Mouse (Mus musculus) frontal cortex, adult (tissue): ENCODE data around the gene Zscan10.
"Not testable (repeated sequence)": the region's sequence is repeated elsewhere in the genome, so short reads cannot be mapped to it uniquely, and the experiment has no call there.

Source experiments
- ATAC-seq: cut with Nextera tagmentation; 2 replicates; pipeline ENCODE4 v1.9.2; 2017; ENCODE audit warnings: mild to moderate bottlenecking, moderate library complexity, mixed read lengths; ENCODE audit not compliant: low TSS enrichment

Zscan10 gene

DNA sequence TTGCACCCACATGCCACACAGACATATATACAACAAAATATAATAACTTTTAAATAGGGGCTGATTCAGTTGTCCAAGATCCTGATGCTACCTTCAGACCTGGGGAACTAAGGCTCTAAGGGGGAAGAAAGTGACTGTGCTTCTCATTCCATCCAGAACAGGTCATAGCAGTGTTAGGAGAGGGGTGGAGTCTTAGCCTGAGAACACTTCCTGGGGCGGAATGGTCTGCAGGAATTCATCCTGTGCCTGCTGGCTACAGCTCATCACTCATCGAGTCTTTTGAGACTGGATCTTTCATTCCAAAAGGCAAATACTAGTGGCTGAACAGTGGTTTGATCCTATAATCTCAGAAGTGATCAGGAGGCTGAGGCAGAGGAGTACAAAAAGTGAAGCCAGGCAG is 13.4 kb upstream of the Zscan10 start:
- no peak for ATAC-seq

DNA sequence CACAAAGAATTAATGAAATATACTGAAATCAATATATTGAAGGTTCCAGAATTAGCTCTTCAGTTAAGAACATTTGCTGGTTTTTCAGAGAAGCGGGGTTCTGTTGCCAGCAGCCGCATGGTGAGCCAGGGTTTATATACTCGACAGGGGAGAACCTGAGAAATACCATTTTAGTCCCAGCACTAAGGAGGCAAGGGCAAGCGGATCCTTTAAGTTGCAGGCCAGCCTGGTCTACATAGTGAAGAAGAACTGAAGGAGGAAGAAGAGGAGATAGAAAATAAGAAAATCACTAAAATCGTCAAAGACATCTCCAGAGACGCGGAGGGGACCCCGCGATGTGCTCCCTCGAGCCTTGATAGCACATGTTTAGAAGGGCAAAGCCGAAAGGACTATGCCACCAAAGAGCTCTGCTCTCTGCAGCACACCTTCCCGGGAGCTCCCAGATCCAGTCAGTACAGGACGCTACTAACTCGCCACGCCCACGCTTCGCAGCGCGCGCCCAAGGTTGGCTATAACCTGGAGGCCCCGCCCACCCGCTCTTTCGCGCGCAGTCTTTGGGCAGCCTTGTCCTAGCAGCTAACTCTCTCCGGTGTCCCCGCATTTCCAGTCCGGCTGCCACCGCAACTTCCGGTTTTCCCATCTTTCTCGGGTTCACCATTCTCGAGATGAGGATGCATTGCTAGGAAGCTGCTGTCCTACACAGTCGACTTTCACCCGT is 8.3 kb upstream of the Zscan10 start:
- ATAC-seq, result peak; percentile 99

DNA sequence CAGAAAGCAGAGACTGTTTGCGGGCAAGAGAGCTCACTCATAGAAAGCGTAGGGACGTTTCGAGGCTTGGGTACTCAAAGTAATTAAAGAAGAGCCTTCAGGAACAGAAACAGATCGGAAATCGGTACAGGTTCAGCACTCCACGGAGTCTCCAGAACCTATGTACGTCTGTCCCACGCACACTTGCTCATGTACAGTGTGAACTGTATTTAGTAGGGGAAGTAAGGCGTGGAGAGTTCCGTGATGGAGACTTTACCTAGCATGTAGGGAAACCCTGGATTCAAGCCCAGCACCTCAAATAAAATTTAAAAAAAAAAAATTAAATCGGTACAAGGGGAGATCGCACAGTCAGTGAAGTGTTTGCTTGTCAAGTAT is 7.7 kb upstream of the Zscan10 start:
- ATAC-seq, result peak; percentile 76

GRCm38 (mm10) chr17:23595139-23595538 is 5.5 kb upstream of the Zscan10 start:
- ATAC-seq, result not testable (repeated sequence)

DNA sequence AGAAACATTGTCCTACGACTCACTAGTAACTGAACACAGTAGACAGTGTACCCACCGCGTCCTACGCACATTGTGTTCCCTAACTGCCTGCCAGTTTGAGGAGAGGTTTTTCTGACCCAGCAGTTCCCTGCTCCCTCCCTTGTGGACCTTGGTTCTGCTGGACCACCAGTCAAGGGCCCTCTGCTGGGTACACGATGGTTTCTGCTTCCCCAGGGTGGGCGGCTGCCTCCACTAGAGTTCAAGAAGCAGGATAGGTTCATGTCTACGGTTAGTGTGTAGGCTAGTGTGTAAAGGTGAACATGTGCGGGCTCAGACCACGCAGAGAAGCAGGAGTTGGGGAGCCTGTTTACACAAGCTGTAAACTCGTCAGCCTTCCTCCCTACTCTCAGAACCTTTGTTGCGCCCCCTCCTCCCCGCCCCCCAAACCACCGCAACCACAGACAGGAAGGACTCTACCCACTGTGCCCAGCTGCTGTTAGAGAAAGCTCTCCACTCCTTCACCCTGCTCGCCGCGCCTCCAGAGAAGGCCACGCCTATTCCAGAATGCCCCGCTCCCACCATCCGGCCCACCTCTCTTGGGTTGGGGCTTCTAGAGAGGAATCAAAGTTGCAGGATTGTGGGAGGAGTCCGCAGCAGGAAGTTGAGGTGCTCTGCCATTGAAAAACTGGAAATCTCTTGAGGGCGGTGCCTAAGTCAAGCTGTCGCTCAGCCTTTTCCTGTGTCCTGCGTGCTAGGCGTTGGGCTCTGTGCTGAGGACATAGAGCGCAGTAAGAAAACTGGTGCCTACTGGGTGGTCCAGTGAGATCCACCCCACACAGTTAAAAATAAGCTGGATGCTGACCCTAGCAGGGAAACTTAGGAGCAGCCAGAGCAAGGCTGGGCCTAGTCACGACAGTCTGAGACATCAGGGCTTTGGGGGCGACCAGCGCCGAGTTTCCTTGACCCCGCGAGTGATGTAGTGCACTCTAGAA is 1.8 kb upstream of the Zscan10 start, which contains the start of gene Zfp13:
TSS of gene Zfp13 (minus strand) at position 906 of the 971 bp plus-strand sequence.
- ATAC-seq, result peak; percentile 94

- ATAC-seq, result no peak
These were observed 1.0 kb upstream of the Zscan10 start for GRCm38 (mm10) chr17:23599605-23600063.

DNA sequence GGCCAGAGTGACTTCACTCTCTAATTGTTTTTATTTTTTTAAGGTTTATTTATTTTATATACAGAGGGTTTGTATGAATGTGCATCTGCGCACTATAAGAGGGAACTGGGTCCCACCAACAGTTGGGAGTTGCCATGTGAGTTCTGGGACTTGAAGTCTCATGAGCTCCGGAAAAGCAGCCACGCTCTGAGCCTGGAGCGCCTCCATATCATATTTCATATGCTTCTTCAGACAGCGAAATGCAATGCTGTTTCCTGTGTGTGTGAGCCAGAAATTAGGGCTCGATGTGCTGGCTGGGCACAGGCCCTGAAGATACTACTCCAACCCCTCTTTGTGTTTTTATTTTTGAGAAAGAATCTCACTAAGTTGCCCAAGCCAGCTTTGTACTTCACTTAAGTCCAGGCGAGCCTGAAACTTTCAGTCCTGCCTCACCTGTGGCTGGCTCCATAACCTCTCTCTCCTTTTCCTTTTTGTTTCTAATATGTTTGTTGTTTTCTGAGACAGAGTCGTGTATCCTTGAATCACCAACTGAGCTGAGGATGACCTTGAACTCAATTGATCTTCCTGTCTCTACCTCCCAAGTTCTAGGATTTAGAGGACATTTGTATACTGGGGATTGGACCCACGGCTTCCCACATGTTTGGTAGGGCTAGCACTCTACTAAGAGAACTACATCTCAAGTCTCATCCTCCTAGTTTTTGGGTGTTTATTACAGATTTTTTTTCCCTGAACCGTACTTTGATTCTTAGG is 1.4 kb downstream of the Zscan10 start:
- ATAC-seq, result no peak

- ATAC-seq, result no peak
These were observed 2.4 kb downstream of the Zscan10 start for GRCm38 (mm10) chr17:23603077-23603476.

DNA sequence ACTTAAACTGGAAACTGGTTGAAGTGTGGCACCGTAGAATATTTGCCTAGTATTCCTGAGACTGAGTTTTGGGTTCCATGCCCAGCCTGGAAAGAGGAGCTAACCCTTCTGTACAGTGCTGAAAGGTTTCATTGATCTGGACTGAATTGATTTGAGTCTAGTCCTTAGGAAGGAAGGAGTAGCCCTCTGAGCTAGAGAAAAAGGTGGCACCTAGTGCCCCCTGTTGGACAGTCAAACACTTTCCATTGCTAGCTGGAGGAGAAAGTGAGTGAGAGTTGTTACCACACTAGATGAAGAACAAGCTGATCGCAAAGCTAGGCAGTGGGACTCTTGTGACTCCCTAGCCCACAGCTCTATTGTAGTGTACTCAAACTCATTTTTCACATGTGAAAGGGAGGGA is 2.9 kb downstream of the Zscan10 start:
- 0 out of 2 replicates have a peak, but pooled peaks have one; percentile 44 for ATAC-seq

DNA sequence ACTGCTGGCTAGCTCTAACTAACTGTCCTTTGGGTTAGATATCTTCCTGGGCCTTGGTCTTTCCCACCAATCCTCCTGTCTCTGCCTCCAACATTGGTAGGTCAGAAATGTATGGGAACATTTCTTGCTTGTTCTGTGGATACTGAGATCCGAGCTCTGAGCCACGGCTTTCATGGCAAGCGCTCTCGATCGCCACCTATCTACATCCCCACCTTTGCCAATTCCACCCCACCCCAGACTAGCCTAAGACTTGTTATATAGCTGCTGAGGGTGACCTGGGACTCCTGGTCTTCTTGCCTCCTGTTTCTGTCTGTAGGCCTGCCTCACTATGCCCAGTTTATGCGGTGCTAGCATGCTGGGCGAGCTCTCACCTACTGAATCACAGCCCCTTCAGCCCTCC is 3.7 kb downstream of the Zscan10 start:
- ATAC-seq, result no peak

DNA sequence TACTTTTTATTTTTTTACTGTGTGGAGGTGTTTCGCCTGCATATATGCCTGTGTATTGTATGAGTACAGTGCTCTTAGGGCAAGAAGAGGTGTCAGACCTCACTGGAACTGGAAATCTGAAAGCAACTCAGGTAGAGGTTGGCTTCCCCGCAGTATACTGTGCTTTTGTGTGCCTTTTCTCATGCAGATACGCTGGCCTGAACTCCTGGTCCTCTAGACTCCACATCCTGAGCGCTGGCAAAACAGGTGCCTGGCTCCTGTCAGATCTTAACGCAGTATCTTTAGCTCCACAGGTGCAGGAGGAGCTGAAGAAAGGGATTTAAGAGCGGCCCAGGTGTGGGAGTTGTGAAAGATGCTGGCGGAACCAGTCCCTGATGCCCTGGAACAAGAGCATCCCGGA is 4.6 kb downstream of the Zscan10 start:
- ATAC-seq, result no peak

DNA sequence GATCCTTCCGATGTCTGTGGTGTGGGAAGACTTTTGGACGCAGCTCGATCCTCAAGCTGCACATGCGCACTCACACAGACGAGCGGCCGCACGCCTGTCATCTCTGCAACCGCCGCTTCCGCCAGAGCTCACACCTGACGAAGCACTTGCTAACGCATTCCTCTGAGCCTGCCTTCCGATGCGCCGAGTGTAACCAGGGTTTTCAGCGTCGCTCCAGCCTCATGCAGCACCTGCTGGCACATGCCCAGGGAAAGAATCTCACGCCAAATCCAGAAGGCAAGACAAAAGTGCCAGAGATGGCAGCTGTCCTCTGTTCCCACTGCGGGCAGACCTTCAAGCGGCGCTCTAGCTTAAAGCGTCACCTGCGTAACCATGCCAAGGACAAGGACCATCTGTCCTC is 9.0 kb downstream of the Zscan10 start:
- ATAC-seq, result no peak

GRCm38 (mm10) chr17:23610361-23610800 is 9.7 kb downstream of the Zscan10 start:
- ATAC-seq, result no peak

DNA sequence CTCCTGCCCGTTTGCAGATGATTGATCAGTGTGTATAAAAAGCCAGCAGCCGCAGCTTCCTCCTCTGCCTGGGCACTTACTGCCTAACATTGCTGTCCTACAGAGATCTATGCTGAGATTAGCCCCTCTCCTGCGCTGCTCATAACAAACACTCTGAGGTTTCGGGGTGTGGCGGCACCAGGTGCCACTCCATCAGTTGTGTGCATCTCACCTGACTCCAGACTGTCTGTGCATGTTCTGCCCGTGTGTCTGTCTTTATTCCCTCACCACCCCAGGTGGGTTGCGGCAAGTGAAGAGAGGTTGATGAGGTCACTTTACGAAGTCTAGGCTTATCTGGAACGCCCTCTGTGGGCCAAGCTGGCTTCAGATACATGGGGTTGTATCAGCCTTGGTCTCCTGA is 16.4 kb downstream of the Zscan10 start:
- ATAC-seq, result no peak

- no peak for ATAC-seq
These were observed 19.7 kb downstream of the Zscan10 start for GRCm38 (mm10) chr17:23620351-23620750.

DNA sequence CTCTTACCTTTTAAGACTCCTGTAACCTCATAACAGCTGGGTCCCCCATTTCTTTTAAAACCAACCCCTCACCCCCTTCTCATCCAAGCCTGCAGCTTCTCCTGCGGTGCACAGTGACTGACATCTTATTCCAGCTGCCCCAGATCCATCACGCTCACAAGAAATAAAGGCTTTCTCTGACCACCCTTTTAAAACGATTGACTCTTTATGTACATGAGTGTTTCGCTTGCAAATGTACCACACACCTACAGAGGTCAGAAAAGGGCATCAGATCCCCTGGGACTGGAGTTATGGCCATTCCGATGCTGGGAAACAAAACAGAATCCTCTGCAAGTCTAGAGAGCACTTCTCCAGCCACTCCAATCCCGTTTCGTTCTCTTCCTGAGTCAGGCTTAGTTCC is 27.2 kb downstream of the Zscan10 start:
- no peak for ATAC-seq

GRCm38 (mm10) chr17:23630195-23631020 is 29.8 kb downstream of the Zscan10 start:
- ATAC-seq, result peak; percentile 100

DNA sequence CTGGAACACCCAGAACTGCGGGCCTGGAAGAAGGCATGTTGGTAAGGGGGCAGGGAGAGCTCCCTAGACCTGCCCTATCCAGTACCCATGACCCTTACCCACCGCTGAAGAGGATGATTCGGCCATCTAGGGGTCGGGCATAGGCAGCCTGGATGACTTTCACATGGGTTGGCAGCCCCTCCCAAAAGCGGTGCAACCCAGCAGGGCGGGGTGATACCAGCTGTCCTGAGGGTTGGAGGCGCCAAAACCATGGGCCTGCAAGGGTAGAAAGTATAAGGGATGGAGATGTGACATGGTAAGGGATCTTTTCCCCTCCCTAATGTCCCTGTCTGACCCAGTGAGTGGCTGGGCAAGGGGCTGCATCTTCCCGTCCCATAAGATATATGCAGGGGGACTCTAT is 30.6 kb downstream of the Zscan10 start:
- ATAC-seq, result no peak

GRCm38 (mm10) chr17:23644613-23645495 is 44.2 kb downstream of the Zscan10 start, which contains the start of gene Mmp25:
Mmp25 (minus strand) TSS chr17:23645277.
- no peak for ATAC-seq

DNA sequence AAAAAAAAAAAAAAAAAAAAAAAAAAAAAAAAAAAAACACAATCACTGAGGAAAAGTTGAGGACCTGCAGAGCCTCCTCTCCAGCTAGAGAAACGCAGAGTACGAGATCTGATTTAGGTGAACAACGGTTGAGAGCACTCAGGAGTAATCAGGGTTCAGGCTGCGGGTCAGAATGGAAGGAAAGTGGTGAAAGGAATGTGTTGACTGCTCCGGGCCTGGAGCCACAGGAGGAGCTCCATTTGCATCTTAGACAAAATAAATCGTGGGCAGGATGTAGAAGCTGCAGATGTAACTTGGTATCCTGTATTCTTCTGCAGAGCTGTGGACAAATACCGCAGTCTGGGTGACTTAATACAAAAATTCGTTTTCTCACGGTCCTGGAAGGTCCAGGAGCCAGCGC is 45.2 kb downstream of the Zscan10 start:
- ATAC-seq, result no peak
